Mouse (Mus musculus) spleen, adult 12 weeks (tissue): ENCODE measurements around the gene Ap3s2.

ENCODE experiments used
- DNase-seq: peaks from one replicate; pipeline ENCODE4 v3.0.0; 2022; ENCODE audit warnings: low spot score

Gene Ap3s2

GRCm38 (mm10) chr7:79888603-79889002 is 31.8 kb downstream of the Ap3s2 start:
- no peak for DNase-seq

- no peak for DNase-seq
Observed at GRCm38 (mm10) chr7:79883613-79884334, 36.7 kb downstream of the Ap3s2 start.

GRCm38 (mm10) chr7:79881901-79882300 is 38.5 kb downstream of the Ap3s2 start:
- DNase-seq, result no peak

- no peak for DNase-seq
Observed at GRCm38 (mm10) chr7:79880998-79881397, 39.5 kb downstream of the Ap3s2 start.

- no peak for DNase-seq
Observed at GRCm38 (mm10) chr7:79880033-79880432, 40.4 kb downstream of the Ap3s2 start.

GRCm38 (mm10) chr7:79878455-79879025 is 41.9 kb downstream of the Ap3s2 start:
- no peak for DNase-seq

GRCm38 (mm10) chr7:79873407-79873806 is 47.0 kb downstream of the Ap3s2 start:
- DNase-seq, result no peak

GRCm38 (mm10) chr7:79871797-79872345 is 48.6 kb downstream of the Ap3s2 start:
- DNase-seq, result no peak

GRCm38 (mm10) chr7:79869072-79869719 is 51.3 kb downstream of the Ap3s2 start:
- no peak for DNase-seq

GRCm38 (mm10) chr7:79868475-79868874 is 52.0 kb downstream of the Ap3s2 start:
- no peak for DNase-seq

- DNase-seq, result no peak
Observed at GRCm38 (mm10) chr7:79867861-79868260, 52.6 kb downstream of the Ap3s2 start.

GRCm38 (mm10) chr7:79866294-79867000 is 54.0 kb downstream of the Ap3s2 start:
- DNase-seq, result no peak

GRCm38 (mm10) chr7:79861794-79862193 is 58.7 kb downstream of the Ap3s2 start:
- DNase-seq, result no peak

GRCm38 (mm10) chr7:79860811-79861210 is 59.6 kb downstream of the Ap3s2 start, which contains the start of gene Anpep:
Gene Anpep (minus strand): TSS chr7:79861059.
- no peak for DNase-seq

GRCm38 (mm10) chr7:79858956-79859630 is 61.4 kb downstream of the Ap3s2 start:
- DNase-seq, result no peak

- no peak for DNase-seq
Observed at GRCm38 (mm10) chr7:79858202-79858934, 62.1 kb downstream of the Ap3s2 start.

- DNase-seq, result no peak
Observed at GRCm38 (mm10) chr7:79856305-79856704, 64.1 kb downstream of the Ap3s2 start.

GRCm38 (mm10) chr7:79847456-79848451 is 72.7 kb downstream of the Ap3s2 start:
- no peak for DNase-seq

- DNase-seq, result no peak
Observed at GRCm38 (mm10) chr7:79846342-79846741, 74.1 kb downstream of the Ap3s2 start.
